Mouse (Mus musculus): Measurements from ENCODE around the gene Psme1. TPM values are rescaled to one million over a fixed set of nuclear protein-coding genes. Genes with fewer than 3 reads are reported as not detected.
A peak's percentile ranks its signal among the peaks of the same experiment; 100 is the strongest.

Psme1 gene
- polyA plus RNA-seq, 1 experiment, result 116 TPM

- no peaks in the 10 kb centered on the region for H3K4me1 ChIP-seq (ENCODE audit: control insufficient read depth, insufficient read depth, low read length)
- TF ChIP-seq CTCF (IDR thresholded peaks at IDR 0.05; ENCODE audit: borderline replicate concordance, insufficient read depth, low read length) (no peak), POLR2A (IDR thresholded peaks at IDR 0.05; ENCODE audit: low read depth, low read length) (0 out of 2 replicates have a peak, but pooled peaks have one; percentile 5)
- no peak overlapping the region for H3K4me3 ChIP-seq (ENCODE audit: insufficient read depth, low read length)
- no peak overlapping the region for H3K27ac ChIP-seq (ENCODE audit: insufficient read depth, low read length)
Observed at GRCm38 (mm10) chr14:55554635-55555034, 23.3 kb upstream of the Psme1 start.

DNA sequence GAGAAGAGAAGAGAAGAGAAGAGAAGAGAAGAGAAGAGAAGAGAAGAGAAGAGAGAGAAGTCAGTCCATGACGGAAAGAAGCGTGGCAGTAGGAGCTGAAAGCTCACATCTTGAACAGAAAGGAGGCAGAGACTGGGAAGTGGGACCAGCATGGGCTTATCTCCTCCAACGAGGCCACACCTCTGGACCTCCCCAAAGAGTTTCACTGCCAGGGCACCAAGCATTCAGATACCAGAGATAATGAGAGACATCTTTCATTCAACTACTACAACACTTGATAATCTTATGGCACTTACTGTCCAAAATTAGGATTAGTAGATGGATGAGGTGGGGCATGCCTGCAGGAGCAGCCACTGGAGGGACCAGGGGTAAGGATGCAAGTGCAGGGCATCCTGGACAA, 22.1 kb upstream of the Psme1 start:
- no peak for TF ChIP-seq CTCF (IDR thresholded peaks at IDR 0.05; ENCODE audit: borderline replicate concordance, insufficient read depth, low read length)
- TF ChIP-seq POLR2A (IDR thresholded peaks at IDR 0.05; ENCODE audit: low read depth, low read length), result no peak
- Histone ChIP-seq H3K4me1 (ENCODE audit: control insufficient read depth, insufficient read depth, low read length) (no peaks in the 10 kb centered on the region), H3K27ac (ENCODE audit: insufficient read depth, low read length) (no peak overlapping the region), H3K4me3 (ENCODE audit: insufficient read depth, low read length) (no peak overlapping the region)

- TF ChIP-seq CTCF (IDR thresholded peaks at IDR 0.05; ENCODE audit: borderline replicate concordance, insufficient read depth, low read length), result peak; percentile 64
- no peak for TF ChIP-seq POLR2A (IDR thresholded peaks at IDR 0.05; ENCODE audit: low read depth, low read length)
- peaks cover 3% of the 10 kb centered on the region; the same call in 1 of the 2 replicates for H3K4me1 ChIP-seq (ENCODE audit: control insufficient read depth, insufficient read depth, low read length)
- H3K27ac ChIP-seq (ENCODE audit: insufficient read depth, low read length), result no peak overlapping the region
- H3K4me3 ChIP-seq (ENCODE audit: insufficient read depth, low read length), result no peak overlapping the region
Observed at GRCm38 (mm10) chr14:55557003-55557402, 20.9 kb upstream of the Psme1 start.

DNA sequence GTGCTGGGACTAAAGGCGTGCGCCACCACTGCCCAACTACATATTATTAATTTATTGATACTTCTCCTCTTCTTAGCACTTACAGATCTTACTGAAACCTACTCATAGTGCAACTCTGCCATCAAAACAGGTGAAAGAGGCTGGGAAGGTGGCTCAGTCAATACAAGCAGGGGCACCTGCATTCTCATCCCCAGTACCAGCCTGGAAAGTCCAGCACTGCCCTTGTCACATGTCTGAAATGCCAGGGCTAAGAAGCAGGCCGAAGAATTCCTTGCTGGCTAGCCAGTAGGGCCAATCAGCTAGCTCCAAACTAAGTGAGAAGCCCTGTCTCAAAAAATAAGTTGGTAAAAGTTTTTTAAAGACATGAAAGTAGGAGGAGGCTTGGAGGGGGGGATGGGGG, 20.3 kb upstream of the Psme1 start:
- no peak for TF ChIP-seq CTCF (IDR thresholded peaks at IDR 0.05; ENCODE audit: borderline replicate concordance, insufficient read depth, low read length)
- no peak for TF ChIP-seq POLR2A (IDR thresholded peaks at IDR 0.05; ENCODE audit: low read depth, low read length)
- Histone ChIP-seq H3K27ac (ENCODE audit: insufficient read depth, low read length) (no peak overlapping the region), H3K4me1 (ENCODE audit: control insufficient read depth, insufficient read depth, low read length) (peaks cover 3% of the 10 kb centered on the region; the same call in 1 of the 2 replicates), H3K4me3 (ENCODE audit: insufficient read depth, low read length) (no peak overlapping the region)

GRCm38 (mm10) chr14:55558740-55559448, 19.0 kb upstream of the Psme1 start:
- Histone ChIP-seq H3K4me1 (ENCODE audit: control insufficient read depth, insufficient read depth, low read length) (peaks cover 3% of the 10 kb centered on the region; the same call in 1 of the 2 replicates), H3K27ac (ENCODE audit: insufficient read depth, low read length) (no peak overlapping the region), H3K4me3 (ENCODE audit: insufficient read depth, low read length) (no peak overlapping the region)
- no peak for TF ChIP-seq POLR2A (IDR thresholded peaks at IDR 0.05; ENCODE audit: low read depth, low read length)
- TF ChIP-seq CTCF (IDR thresholded peaks at IDR 0.05; ENCODE audit: borderline replicate concordance, insufficient read depth, low read length), result no peak

GRCm38 (mm10) chr14:55559799-55560201, 18.1 kb upstream of the Psme1 start, which contains the start of gene Dcaf11:
Gene Dcaf11 (plus strand): TSS chr14:55560006.
- Histone ChIP-seq H3K4me1 (ENCODE audit: control insufficient read depth, insufficient read depth, low read length) (peaks cover 3% of the 10 kb centered on the region; the same call in 1 of the 2 replicates), H3K4me3 (ENCODE audit: insufficient read depth, low read length) (peak within 1 kb of the TSS; percentile 80)
- TF ChIP-seq POLR2A (IDR thresholded peaks at IDR 0.05; ENCODE audit: low read depth, low read length) (peak; percentile 81), CTCF (IDR thresholded peaks at IDR 0.05; ENCODE audit: borderline replicate concordance, insufficient read depth, low read length) (no peak)

GRCm38 (mm10) chr14:55560202-55561073, 17.5 kb upstream of the Psme1 start, which contains the start of gene A730061H03Rik:
Gene A730061H03Rik (minus strand): TSS chr14:55560406.
- Histone ChIP-seq H3K27ac (ENCODE audit: insufficient read depth, low read length) (peak within 1 kb of the TSS; percentile 90), H3K4me3 (ENCODE audit: insufficient read depth, low read length) (peak within 1 kb of the TSS; percentile 80), H3K4me1 (ENCODE audit: control insufficient read depth, insufficient read depth, low read length) (peaks cover 3% of the 10 kb centered on the region; the same call in 1 of the 2 replicates)
- TF ChIP-seq POLR2A (IDR thresholded peaks at IDR 0.05; ENCODE audit: low read depth, low read length), result peak; percentile 75
- TF ChIP-seq CTCF (IDR thresholded peaks at IDR 0.05; ENCODE audit: borderline replicate concordance, insufficient read depth, low read length), result no peak

More at GRCm38 (mm10) chr14:55559799-55560201, 18.1 kb upstream of the Psme1 start, which contains the start of gene Dcaf11:
- H3K27ac ChIP-seq (ENCODE audit: insufficient read depth, low read length), result peak within 1 kb of the TSS; percentile 90

DNA sequence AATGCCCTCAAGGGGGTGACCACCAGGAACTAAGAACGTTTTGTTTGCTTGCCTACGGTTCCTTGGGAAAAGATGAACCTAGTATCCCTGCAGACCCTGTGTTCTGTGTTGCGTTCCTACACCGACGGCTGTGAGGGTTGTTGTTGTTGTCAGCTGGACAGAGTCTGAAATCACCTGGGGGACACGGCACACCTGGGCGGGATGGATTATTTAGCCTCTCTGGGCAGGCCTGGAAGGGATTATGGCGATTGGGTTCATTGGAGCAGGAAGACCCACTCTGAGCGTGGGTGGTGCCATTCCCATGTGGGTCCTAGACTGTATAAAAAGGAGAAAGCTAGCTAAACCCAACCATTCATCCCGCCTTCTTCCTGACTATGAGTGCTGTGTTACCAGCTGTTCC, 16.1 kb upstream of the Psme1 start:
- TF ChIP-seq CTCF (IDR thresholded peaks at IDR 0.05; ENCODE audit: borderline replicate concordance, insufficient read depth, low read length) (no peak), POLR2A (IDR thresholded peaks at IDR 0.05; ENCODE audit: low read depth, low read length) (no peak)
- H3K4me1 ChIP-seq (ENCODE audit: control insufficient read depth, insufficient read depth, low read length), result peaks cover 3% of the 10 kb centered on the region; the same call in 1 of the 2 replicates
- no peak overlapping the region for H3K27ac ChIP-seq (ENCODE audit: insufficient read depth, low read length)
- no peak overlapping the region for H3K4me3 ChIP-seq (ENCODE audit: insufficient read depth, low read length)

- Histone ChIP-seq H3K27ac (ENCODE audit: insufficient read depth, low read length) (no peak overlapping the region), H3K4me3 (ENCODE audit: insufficient read depth, low read length) (no peak overlapping the region), H3K4me1 (ENCODE audit: control insufficient read depth, insufficient read depth, low read length) (peaks cover 3% of the 10 kb centered on the region; the same call in 1 of the 2 replicates)
- no peak for TF ChIP-seq POLR2A (IDR thresholded peaks at IDR 0.05; ENCODE audit: low read depth, low read length)
- no peak for TF ChIP-seq CTCF (IDR thresholded peaks at IDR 0.05; ENCODE audit: borderline replicate concordance, insufficient read depth, low read length)
Observed at GRCm38 (mm10) chr14:55563249-55563648, 14.7 kb upstream of the Psme1 start.

All from embryonic fibroblast, embryonic 13.5 days (primary cell).